Mouse (Mus musculus): ENCODE data around the gene Veph1.
A peak's percentile ranks its signal among the peaks of the same experiment; 100 is the strongest.
"Not testable (repeated sequence)": the region's sequence is repeated elsewhere in the genome, so short reads cannot be mapped to it uniquely, and the experiment has no call there.

Gene Veph1

GRCm38 (mm10) chr3:66296545-66296944 is at the start of gene Veph1:
Gene Veph1, minus strand, starts transcription at chr3:66296837.
- no peak for DNase-seq

- no peak for DNase-seq
Measured at GRCm38 (mm10) chr3:66340742-66341141, 44.1 kb upstream of the Veph1 start.

GRCm38 (mm10) chr3:66332401-66332729 is 35.7 kb upstream of the Veph1 start:
- no peak for DNase-seq

- DNase-seq, result peak; percentile 9
Measured at GRCm38 (mm10) chr3:66331592-66332400, 35.2 kb upstream of the Veph1 start.

GRCm38 (mm10) chr3:66330896-66331579 is 34.4 kb upstream of the Veph1 start:
- no peak for DNase-seq

GRCm38 (mm10) chr3:66325962-66326834 is 29.6 kb upstream of the Veph1 start:
- DNase-seq, result no peak

GRCm38 (mm10) chr3:66325486-66325951 is 28.9 kb upstream of the Veph1 start:
- DNase-seq, result no peak

- DNase-seq, result no peak
Measured at GRCm38 (mm10) chr3:66314793-66315715, 18.4 kb upstream of the Veph1 start.

- no peak for DNase-seq
Measured at GRCm38 (mm10) chr3:66310586-66310985, 13.9 kb upstream of the Veph1 start.

- no peak for DNase-seq
Measured at GRCm38 (mm10) chr3:66309531-66309930, 12.9 kb upstream of the Veph1 start.

GRCm38 (mm10) chr3:66295236-66295635 is 1.4 kb downstream of the Veph1 start:
- no peak for DNase-seq

- no peak for DNase-seq
Measured at GRCm38 (mm10) chr3:66294729-66295128, 1.9 kb downstream of the Veph1 start.

- DNase-seq, result no peak
Measured at GRCm38 (mm10) chr3:66292356-66292946, 4.2 kb downstream of the Veph1 start.

GRCm38 (mm10) chr3:66263270-66263669 is 33.4 kb downstream of the Veph1 start:
- DNase-seq, result no peak

- DNase-seq, result no peak
Measured at GRCm38 (mm10) chr3:66262319-66262718, 34.3 kb downstream of the Veph1 start.

GRCm38 (mm10) chr3:66254504-66255105 is 42.0 kb downstream of the Veph1 start:
- DNase-seq, result no peak

- no peak for DNase-seq
Measured at GRCm38 (mm10) chr3:66251842-66252241, 44.8 kb downstream of the Veph1 start.

GRCm38 (mm10) chr3:66240476-66240875 is 56.2 kb downstream of the Veph1 start:
- no peak for DNase-seq

- not testable (repeated sequence) for DNase-seq
Measured at GRCm38 (mm10) chr3:66236234-66236871, 60.3 kb downstream of the Veph1 start.

GRCm38 (mm10) chr3:66224931-66225537 is 71.6 kb downstream of the Veph1 start:
- no peak for DNase-seq
